Mouse (Mus musculus) liver, embryonic 14.5 days (tissue): ENCODE measurements around the gene Apoe. TPM values are rescaled to one million over a fixed set of nuclear protein-coding genes. Genes with fewer than 3 reads are reported as not detected.

Experiments
- ATAC-seq: fragments of 200-750 bp; cut with Nextera tagmentation; 2 replicates; pipeline ENCODE4 v1.8.0; 2017; ENCODE audit warnings: moderate number of reproducible peaks, mild to moderate bottlenecking, moderate library complexity; ENCODE audit not compliant: insufficient read depth
- DNase-seq, 3 experiments: peaks; one replicate each; pipeline ENCODE4 v3.0.0-alpha.2; 2012 to 2013; ENCODE audit warnings: low read depth in 3 of 3, low spot score in 3 of 3
- H3K27ac ChIP-seq: fragments of 300-500 bp; sonication (generic); 2 replicates; pipeline ENCODE4 v1.5.1; 2014; ENCODE audit warnings: moderate library complexity, mild to moderate bottlenecking, control low read depth, inconsistent platforms
- H3K27me3 ChIP-seq: fragments of 300-500 bp; sonication (generic); 2 replicates; pipeline ENCODE4 v1.6.1; 2014; ENCODE audit warnings: mild to moderate bottlenecking, low read length, moderate library complexity; ENCODE audit not compliant: control insufficient read depth, insufficient read depth
- H3K36me3 ChIP-seq: fragments of 300-500 bp; sonication (generic); replicated peaks from 2 replicates; pipeline ENCODE4 v1.6.1; 2014; ENCODE audit warnings: low read depth; ENCODE audit not compliant: control insufficient read depth, insufficient read depth
- H3K4me1 ChIP-seq, 2 experiments: fragments of 200-500 bp in 1 of 2; fragments of 300-500 bp in 1 of 2; sonication (generic) in 1 of 2; replicated peaks; 2 replicates each; pipeline ENCODE4 v1.6.1; 2012 to 2014; ENCODE audit warnings: antibody characterized with exemption in 1 of 2, inconsistent platforms in 1 of 2, low read length in 1 of 2; ENCODE audit not compliant: control insufficient read depth in 2 of 2, insufficient read depth in 2 of 2
- H3K4me2 ChIP-seq: fragments of 300-500 bp; sonication (generic); 2 replicates; pipeline ENCODE4 v1.6.1; 2014; ENCODE audit warnings: low read depth, mild to moderate bottlenecking, control low read depth, moderate library complexity
- H3K4me3 ChIP-seq, 2 experiments: fragments of 200-500 bp in 1 of 2; fragments of 300-500 bp in 1 of 2; sonication (generic) in 1 of 2; 2 replicates each; pipeline ENCODE4 v1.5.1; 2012 to 2014; ENCODE audit warnings: low read depth in 2 of 2, low read length in 2 of 2, mild to moderate bottlenecking in 2 of 2, control low read depth in 1 of 2, inconsistent platforms in 1 of 2, moderate library complexity in 1 of 2; ENCODE audit not compliant: insufficient read depth in 1 of 2
- H3K9ac ChIP-seq: fragments of 300-500 bp; sonication (generic); replicated peaks from 2 replicates; pipeline ENCODE4 v1.6.1; 2014; ENCODE audit warnings: mild to moderate bottlenecking, control low read depth, moderate library complexity
- H3K9me3 ChIP-seq: fragments of 300-500 bp; sonication (generic); 2 replicates; pipeline ENCODE4 v1.6.1; 2016; ENCODE audit warnings: low read length, mixed read lengths; ENCODE audit not compliant: control insufficient read depth
- CTCF ChIP-seq: IDR thresholded peaks from 2 replicates; pipeline ENCODE4 v1.5.1; 2016; ENCODE audit warnings: antibody characterized with exemption, low read depth, control low read depth
- EP300 ChIP-seq: IDR thresholded peaks from 2 replicates; pipeline ENCODE4 v1.6.1; 2016; ENCODE audit warnings: antibody characterized with exemption, low read depth
- WGBS: fragments of 180-500 bp; shearing (Covaris S2); extraction: QIAGEN DNeasy Blood & Tissue Kit; methylation state at CpG from one replicate; pipeline ENCODE4 v1.1.7; 2014; ENCODE audit not compliant: insufficient replicate concordance; 5-methylcytosine and 5-hydroxymethylcytosine counted together
- polyA plus RNA-seq, 2 experiments: library from polyadenylated mRNA; depleted of rRNA in 1 of 2; stranded (reverse) in 1 of 2; unstranded in 1 of 2; fragments of >200 nt; fragmentation: Nextera tagmentation in 1 of 2; extraction: Ambion mirVana in 1 of 2; gene quantifications; 2 replicates each; pipeline versions ENCODE4 v1.2.1 to v1.2.3; 2012 to 2014

Gene Apoe
- polyA plus RNA-seq (2012; rRNA removed) (1,802 and 2,400 TPM in 2 replicates), polyA plus RNA-seq (2014; fragmentation: Nextera tagmentation; extraction: Ambion mirVana) (1,630 and 1,854 TPM in 2 replicates)

GRCm38 (mm10) chr7:19698907-19699826 lies at the start of gene Apoe:
Gene Apoe, minus strand, starts transcription at chr7:19699188.
- 2% methylated on average over 20 of the region's 20 CpGs for WGBS
- Histone ChIP-seq H3K4me2 (peak within 1 kb of the TSS; percentile 52), H3K27ac (peak within 1 kb of the TSS; percentile 7; the same call in 1 of the 2 replicates), H3K36me3 (peaks cover 11% of the 10 kb centered on the region), H3K4me3 (peak within 1 kb of the TSS; percentile 54 to 66), H3K4me1 (peaks cover 20 to 42% of the 10 kb centered on the region in 2 experiments), H3K9ac (peak within 1 kb of the TSS; percentile 45), H3K9me3 (no peaks in the 10 kb centered on the region), H3K27me3 (no peaks in the 10 kb centered on the region)
- ATAC-seq (peak; percentile 52), DNase-seq (no peak)
- TF ChIP-seq EP300 (no peak), CTCF (no peak; the same call in 1 of the 2 replicates)

GRCm38 (mm10) chr7:19747420-19748218 lies 48.6 kb upstream of the Apoe start:
- DNase-seq, result peak; percentile 41 to 65 (median 41)
- H3K4me2 ChIP-seq, result peak overlapping the region; percentile 90
- H3K9ac ChIP-seq, result no peak overlapping the region
- WGBS, result 8% methylated on average over 25 of the region's 25 CpGs
- H3K4me1 ChIP-seq, result peaks cover 24 to 31% of the 10 kb centered on the region in 2 experiments
- H3K9me3 ChIP-seq, result no peaks in the 10 kb centered on the region
- TF ChIP-seq EP300, result no peak
- no peak for TF ChIP-seq CTCF
- H3K27me3 ChIP-seq, result no peaks in the 10 kb centered on the region
- ATAC-seq, result no peak
- peak overlapping the region; percentile 62 to 68 for H3K4me3 ChIP-seq
- H3K27ac ChIP-seq, result no peak overlapping the region
- H3K36me3 ChIP-seq, result no peaks in the 10 kb centered on the region

- Histone ChIP-seq H3K4me2 (peak overlapping the region; percentile 90; the same call in 1 of the 2 replicates), H3K4me1 (peaks cover 30 to 33% of the 10 kb centered on the region in 2 experiments), H3K4me3 (no peak overlapping the region), H3K36me3 (no peaks in the 10 kb centered on the region), H3K9me3 (no peaks in the 10 kb centered on the region), H3K27me3 (no peaks in the 10 kb centered on the region), H3K9ac (no peak overlapping the region), H3K27ac (no peak overlapping the region)
- no peak for TF ChIP-seq CTCF
- TF ChIP-seq EP300, result no peak
- DNase-seq (no peak), ATAC-seq (no peak)
- WGBS, result 30% methylated on average over 6 of the region's 6 CpGs
Observed at GRCm38 (mm10) chr7:19746426-19747201, 47.6 kb upstream of the Apoe start.

- no peaks in the 10 kb centered on the region for H3K36me3 ChIP-seq
- 71% methylated on average over 9 of the region's 10 CpGs for WGBS
- H3K27ac ChIP-seq, result no peak overlapping the region
- H3K27me3 ChIP-seq, result no peaks in the 10 kb centered on the region
- H3K9ac ChIP-seq, result no peak overlapping the region
- H3K4me2 ChIP-seq, result no peak overlapping the region
- no peak for DNase-seq
- TF ChIP-seq CTCF (no peak), EP300 (no peak)
- H3K4me3 ChIP-seq, result no peak overlapping the region
- H3K9me3 ChIP-seq, result no peaks in the 10 kb centered on the region
- ATAC-seq, result no peak
- peaks cover 33 to 35% of the 10 kb centered on the region in 2 experiments for H3K4me1 ChIP-seq
Observed at GRCm38 (mm10) chr7:19745971-19746370, 47.0 kb upstream of the Apoe start.
